Mouse (Mus musculus): ENCODE measurements around the gene Gemin6. TPM values are rescaled to one million over a fixed set of nuclear protein-coding genes. Genes with fewer than 3 reads are reported as not detected.
"Not testable (repeated sequence)": the region's sequence is repeated elsewhere in the genome, so short reads cannot be mapped to it uniquely, and the experiment has no call there.

Gene Gemin6
- not detected in 2 replicates for polyA plus RNA-seq (2012; ENCODE audit: insufficient read depth, insufficient read length, low replicate concordance, missing spikeins)

- peak within 1 kb of the TSS; percentile 67 for H3K27ac ChIP-seq (ENCODE audit: insufficient read depth, low read depth, low read length)
- peak within 1 kb of the TSS; percentile 73 for H3K4me3 ChIP-seq (ENCODE audit: insufficient read depth, low read depth, low read length)
- H3K4me1 ChIP-seq (ENCODE audit: control insufficient read depth, insufficient read depth, low read length): peaks cover 2% of the 10 kb centered on the region; the same call in 1 of the 2 replicates
- TF ChIP-seq CTCF (IDR thresholded peaks at IDR 0.05; ENCODE audit: insufficient read depth, low read depth, low read length) (no peak), POLR2A (IDR thresholded peaks at IDR 0.05; ENCODE audit: insufficient read depth, low read depth, low read length) (peak; percentile 64)
- WGBS: under 1% methylated on average over 33 of the region's 33 CpGs
Observed at GRCm38 (mm10) chr17:80224326-80225116, at the start of gene Gemin6. Gemin6 (plus strand) TSS chr17:80224441.

- Histone ChIP-seq H3K27ac (ENCODE audit: insufficient read depth, low read depth, low read length) (no peak overlapping the region), H3K4me1 (ENCODE audit: control insufficient read depth, insufficient read depth, low read length) (peaks cover 6% of the 10 kb centered on the region; the same call in 1 of the 2 replicates), H3K4me3 (ENCODE audit: insufficient read depth, low read depth, low read length) (no peak overlapping the region)
- TF ChIP-seq POLR2A (IDR thresholded peaks at IDR 0.05; ENCODE audit: insufficient read depth, low read depth, low read length) (no peak), CTCF (IDR thresholded peaks at IDR 0.05; ENCODE audit: insufficient read depth, low read depth, low read length) (no peak)
- 84% methylated on average over 19 of the region's 19 CpGs for WGBS
Observed at GRCm38 (mm10) chr17:80174699-80175385, 49.4 kb upstream of the Gemin6 start.

GRCm38 (mm10) chr17:80175386-80175739 is 48.9 kb upstream of the Gemin6 start:
- Histone ChIP-seq H3K27ac (ENCODE audit: insufficient read depth, low read depth, low read length) (no peak overlapping the region), H3K4me3 (ENCODE audit: insufficient read depth, low read depth, low read length) (no peak overlapping the region), H3K4me1 (ENCODE audit: control insufficient read depth, insufficient read depth, low read length) (peaks cover 6% of the 10 kb centered on the region; the same call in 1 of the 2 replicates)
- TF ChIP-seq CTCF (IDR thresholded peaks at IDR 0.05; ENCODE audit: insufficient read depth, low read depth, low read length): no peak
- TF ChIP-seq POLR2A (IDR thresholded peaks at IDR 0.05; ENCODE audit: insufficient read depth, low read depth, low read length): no peak
- 81% methylated on average over 4 of the region's 4 CpGs for whole genome bisulfite sequencing

GRCm38 (mm10) chr17:80175966-80176365 is 48.3 kb upstream of the Gemin6 start:
- Histone ChIP-seq H3K4me3 (ENCODE audit: insufficient read depth, low read depth, low read length) (no peak overlapping the region), H3K27ac (ENCODE audit: insufficient read depth, low read depth, low read length) (no peak overlapping the region), H3K4me1 (ENCODE audit: control insufficient read depth, insufficient read depth, low read length) (peaks cover 6% of the 10 kb centered on the region; the same call in 1 of the 2 replicates)
- TF ChIP-seq POLR2A (IDR thresholded peaks at IDR 0.05; ENCODE audit: insufficient read depth, low read depth, low read length): no peak
- no peak for TF ChIP-seq CTCF (IDR thresholded peaks at IDR 0.05; ENCODE audit: insufficient read depth, low read depth, low read length)
- WGBS: 94% methylated on average over 3 of the region's 3 CpGs

GRCm38 (mm10) chr17:80178846-80179245 is 45.4 kb upstream of the Gemin6 start:
- 96% methylated on average over 3 of the region's 3 CpGs for WGBS

GRCm38 (mm10) chr17:80179959-80180358 is 44.3 kb upstream of the Gemin6 start:
- Histone ChIP-seq H3K4me1 (ENCODE audit: control insufficient read depth, insufficient read depth, low read length) (peaks cover 2% of the 10 kb centered on the region; the same call in 1 of the 2 replicates), H3K4me3 (ENCODE audit: insufficient read depth, low read depth, low read length) (no peak overlapping the region), H3K27ac (ENCODE audit: insufficient read depth, low read depth, low read length) (no peak overlapping the region)
- TF ChIP-seq POLR2A (IDR thresholded peaks at IDR 0.05; ENCODE audit: insufficient read depth, low read depth, low read length): no peak
- TF ChIP-seq CTCF (IDR thresholded peaks at IDR 0.05; ENCODE audit: insufficient read depth, low read depth, low read length): peak; percentile 68; the same call in 1 of the 2 replicates
- WGBS: under 1% methylated on average over 6 of the region's 6 CpGs

More at GRCm38 (mm10) chr17:80178846-80179245, 45.4 kb upstream of the Gemin6 start:
- H3K4me1 ChIP-seq (ENCODE audit: control insufficient read depth, insufficient read depth, low read length); H3K4me3 ChIP-seq (ENCODE audit: insufficient read depth, low read depth, low read length); H3K27ac ChIP-seq (ENCODE audit: insufficient read depth, low read depth, low read length): not testable (repeated sequence)

GRCm38 (mm10) chr17:80180468-80180867 is 43.8 kb upstream of the Gemin6 start:
- H3K4me3 ChIP-seq (ENCODE audit: insufficient read depth, low read depth, low read length): no peak overlapping the region
- H3K4me1 ChIP-seq (ENCODE audit: control insufficient read depth, insufficient read depth, low read length): peaks cover 5% of the 10 kb centered on the region; the same call in 1 of the 2 replicates
- no peak overlapping the region for H3K27ac ChIP-seq (ENCODE audit: insufficient read depth, low read depth, low read length)
- no peak for TF ChIP-seq CTCF (IDR thresholded peaks at IDR 0.05; ENCODE audit: insufficient read depth, low read depth, low read length)
- no peak for TF ChIP-seq POLR2A (IDR thresholded peaks at IDR 0.05; ENCODE audit: insufficient read depth, low read depth, low read length)

GRCm38 (mm10) chr17:80183615-80184014 is 40.6 kb upstream of the Gemin6 start:
- Histone ChIP-seq H3K4me3 (ENCODE audit: insufficient read depth, low read depth, low read length) (no peak overlapping the region), H3K27ac (ENCODE audit: insufficient read depth, low read depth, low read length) (no peak overlapping the region), H3K4me1 (ENCODE audit: control insufficient read depth, insufficient read depth, low read length) (peaks cover 5% of the 10 kb centered on the region; the same call in 1 of the 2 replicates)
- WGBS: 89% methylated on average over 10 of the region's 10 CpGs
- TF ChIP-seq POLR2A (IDR thresholded peaks at IDR 0.05; ENCODE audit: insufficient read depth, low read depth, low read length): no peak

- WGBS: 63% methylated on average over 5 of the region's 5 CpGs
- H3K4me1 ChIP-seq (ENCODE audit: control insufficient read depth, insufficient read depth, low read length): no peaks in the 10 kb centered on the region
- H3K27ac ChIP-seq (ENCODE audit: insufficient read depth, low read depth, low read length): no peak overlapping the region
- TF ChIP-seq POLR2A (IDR thresholded peaks at IDR 0.05; ENCODE audit: insufficient read depth, low read depth, low read length) (no peak), CTCF (IDR thresholded peaks at IDR 0.05; ENCODE audit: insufficient read depth, low read depth, low read length) (no peak)
- H3K4me3 ChIP-seq (ENCODE audit: insufficient read depth, low read depth, low read length): no peak overlapping the region
Observed at GRCm38 (mm10) chr17:80193075-80193474, 31.2 kb upstream of the Gemin6 start.

All from olfactory bulb, adult 2 months (tissue).